Mouse (Mus musculus): ENCODE measurements around the gene Neurod2. TPM values are rescaled to one million over a fixed set of nuclear protein-coding genes. Genes with fewer than 3 reads are reported as not detected.

Neurod2 gene
- 13.6 and 15.7 TPM in 2 replicates for polyA plus RNA-seq (2015; fragmentation: Nextera tagmentation; extraction: Ambion mirVana)

DNA sequence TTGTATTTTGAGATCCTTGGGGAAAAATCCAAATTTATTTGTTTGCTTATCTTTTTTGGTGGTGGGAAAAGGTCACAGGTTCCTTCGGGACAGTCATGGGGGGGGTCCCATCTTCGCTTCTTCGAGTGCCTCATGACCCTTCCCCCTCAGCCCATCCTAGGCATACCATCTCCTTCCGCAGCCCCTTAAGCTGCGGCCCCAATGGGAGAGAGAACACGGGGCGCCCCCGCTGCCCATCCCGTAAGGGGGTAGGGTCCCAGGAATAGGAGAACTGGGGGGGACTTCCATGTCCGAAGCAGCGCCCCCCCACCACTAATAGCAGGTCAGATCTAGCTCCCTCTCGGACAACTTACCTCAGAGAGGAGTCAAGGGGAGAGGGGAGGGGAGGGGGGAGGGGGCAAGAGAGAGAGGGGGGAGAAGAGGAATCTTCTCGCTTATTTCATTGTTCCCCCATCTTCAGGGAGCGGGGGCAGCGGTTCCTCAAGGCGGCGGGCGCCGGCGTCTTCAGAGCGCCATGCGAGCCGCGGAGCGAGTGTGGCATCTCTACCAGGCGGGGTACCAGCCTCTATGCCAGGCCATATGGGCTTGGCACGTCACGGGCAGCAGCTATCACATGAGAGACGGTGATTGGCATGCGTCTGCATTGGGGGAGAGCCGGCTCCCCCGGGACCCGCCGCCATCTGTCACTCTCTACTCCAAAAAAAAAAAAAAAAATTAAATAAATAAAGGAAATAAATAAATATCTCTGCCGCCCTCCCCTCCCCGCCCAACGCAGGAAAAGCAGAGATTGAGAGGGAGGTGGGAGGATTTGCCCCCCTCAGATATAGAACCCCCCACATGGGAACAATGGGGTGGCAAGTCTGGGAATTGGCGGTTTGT, at the start of gene Neurod2:
TSS of gene Neurod2 (minus strand) at position 568 of the 879 bp plus-strand sequence.

GRCm38 (mm10) chr11:98358161-98359083, 29.0 kb upstream of the Neurod2 start, which contains the start of gene Stard3:
Gene Stard3 (plus strand): TSS chr11:98358368.

GRCm38 (mm10) chr11:98348083-98348961, 18.9 kb upstream of the Neurod2 start, which contains the start of gene Ppp1r1b:
Gene Ppp1r1b (plus strand): TSS chr11:98348404.

Other genes with a start within 250 kb of the Neurod2 start
- gene Fbxl20, start 179.2 kb downstream of the Neurod2 start, polyA plus RNA-seq (2015; fragmentation: Nextera tagmentation; extraction: Ambion mirVana) = 13.5 and 17.0 TPM in 2 replicates
- 46.4 and 48.2 TPM in 2 replicates for gene Med1, start 136.4 kb downstream of the Neurod2 start, polyA plus RNA-seq (2015; fragmentation: Nextera tagmentation; extraction: Ambion mirVana)
- gene Cdk12, start 126.6 kb downstream of the Neurod2 start, polyA plus RNA-seq (2015; fragmentation: Nextera tagmentation; extraction: Ambion mirVana) = 5.5 and 5.8 TPM in 2 replicates
- 4.3 and 5.5 TPM in 2 replicates for gene Ppp1r1b, start 18.8 kb upstream of the Neurod2 start, polyA plus RNA-seq (2015; fragmentation: Nextera tagmentation; extraction: Ambion mirVana)
- gene Stard3, start 28.7 kb upstream of the Neurod2 start, polyA plus RNA-seq (2015; fragmentation: Nextera tagmentation; extraction: Ambion mirVana) = 25.3 and 25.6 TPM in 2 replicates
- gene Tcap, start 54.2 kb upstream of the Neurod2 start, polyA plus RNA-seq (2015; fragmentation: Nextera tagmentation; extraction: Ambion mirVana) = 0.27 and 0.33 TPM in 2 replicates
- gene Pnmt, start 56.8 kb upstream of the Neurod2 start, polyA plus RNA-seq (2015; fragmentation: Nextera tagmentation; extraction: Ambion mirVana) = 3.2 and 3.7 TPM in 2 replicates
- gene Pgap3, start 70.8 kb upstream of the Neurod2 start, polyA plus RNA-seq (2015; fragmentation: Nextera tagmentation; extraction: Ambion mirVana) = 7.6 and 8.4 TPM in 2 replicates
- gene Erbb2, start 82.8 kb upstream of the Neurod2 start, polyA plus RNA-seq (2015; fragmentation: Nextera tagmentation; extraction: Ambion mirVana) = 6.6 TPM in 2 replicates
- gene Mien1, start 109.3 kb upstream of the Neurod2 start, polyA plus RNA-seq (2015; fragmentation: Nextera tagmentation; extraction: Ambion mirVana) = 270 and 284 TPM in 2 replicates
- 0.80 and 1.0 TPM in 2 replicates for gene Grb7, start 116.7 kb upstream of the Neurod2 start, polyA plus RNA-seq (2015; fragmentation: Nextera tagmentation; extraction: Ambion mirVana)
- gene Ikzf3, start 216.4 kb upstream of the Neurod2 start, polyA plus RNA-seq (2015; fragmentation: Nextera tagmentation; extraction: Ambion mirVana) = 0.26 and 0.32 TPM in 2 replicates
- gene Zpbp2, start 221.4 kb upstream of the Neurod2 start, polyA plus RNA-seq (2015; fragmentation: Nextera tagmentation; extraction: Ambion mirVana) = 0.47 and 0.81 TPM in 2 replicates